Mouse (Mus musculus): ENCODE results near the gene Grb7. TPM values are rescaled to one million over a fixed set of nuclear protein-coding genes. Genes with fewer than 3 reads are reported as not detected.

The Grb7 gene
- polyA plus RNA-seq, 1 experiment, result not detected

- Histone ChIP-seq H3K4me3 (ENCODE audit: insufficient read depth, low read length) (no peak overlapping the region), H3K4me1 (ENCODE audit: control insufficient read depth, insufficient read depth, low read length) (no peaks in the 10 kb centered on the region), H3K27ac (ENCODE audit: insufficient read depth, low read depth, low read length) (no peak overlapping the region)
- TF ChIP-seq POLR2A (IDR thresholded peaks at IDR 0.05; ENCODE audit: borderline replicate concordance, low read depth, low read length), result no peak
- TF ChIP-seq CTCF (IDR thresholded peaks at IDR 0.05; ENCODE audit: low read depth, low read length), result no peak
These were observed 32.0 kb upstream of the Grb7 start for GRCm38 (mm10) chr11:98414162-98414561.

- no peak for TF ChIP-seq POLR2A (IDR thresholded peaks at IDR 0.05; ENCODE audit: borderline replicate concordance, low read depth, low read length)
- TF ChIP-seq CTCF (IDR thresholded peaks at IDR 0.05; ENCODE audit: low read depth, low read length), result no peak
- Histone ChIP-seq H3K4me3 (ENCODE audit: insufficient read depth, low read length) (no peak overlapping the region), H3K4me1 (ENCODE audit: control insufficient read depth, insufficient read depth, low read length) (no peaks in the 10 kb centered on the region), H3K27ac (ENCODE audit: insufficient read depth, low read depth, low read length) (no peak overlapping the region)
These were observed 29.1 kb upstream of the Grb7 start for GRCm38 (mm10) chr11:98417074-98417473.

- H3K4me3 ChIP-seq (ENCODE audit: insufficient read depth, low read length), result no peak overlapping the region
- H3K27ac ChIP-seq (ENCODE audit: insufficient read depth, low read depth, low read length), result no peak overlapping the region
- TF ChIP-seq POLR2A (IDR thresholded peaks at IDR 0.05; ENCODE audit: borderline replicate concordance, low read depth, low read length) (no peak), CTCF (IDR thresholded peaks at IDR 0.05; ENCODE audit: low read depth, low read length) (no peak)
- H3K4me1 ChIP-seq (ENCODE audit: control insufficient read depth, insufficient read depth, low read length), result no peaks in the 10 kb centered on the region
These were observed 27.9 kb upstream of the Grb7 start for GRCm38 (mm10) chr11:98418273-98418672.

GRCm38 (mm10) chr11:98418939-98419547 is 27.2 kb upstream of the Grb7 start:
- H3K27ac ChIP-seq (ENCODE audit: insufficient read depth, low read depth, low read length), result no peak overlapping the region
- H3K4me1 ChIP-seq (ENCODE audit: control insufficient read depth, insufficient read depth, low read length), result no peaks in the 10 kb centered on the region
- H3K4me3 ChIP-seq (ENCODE audit: insufficient read depth, low read length), result no peak overlapping the region
- TF ChIP-seq CTCF (IDR thresholded peaks at IDR 0.05; ENCODE audit: low read depth, low read length), result no peak
- TF ChIP-seq POLR2A (IDR thresholded peaks at IDR 0.05; ENCODE audit: borderline replicate concordance, low read depth, low read length), result no peak

GRCm38 (mm10) chr11:98426592-98426991 is 19.6 kb upstream of the Grb7 start:
- Histone ChIP-seq H3K4me3 (ENCODE audit: insufficient read depth, low read length) (no peak overlapping the region), H3K4me1 (ENCODE audit: control insufficient read depth, insufficient read depth, low read length) (no peaks in the 10 kb centered on the region), H3K27ac (ENCODE audit: insufficient read depth, low read depth, low read length) (no peak overlapping the region)
- no peak for TF ChIP-seq POLR2A (IDR thresholded peaks at IDR 0.05; ENCODE audit: borderline replicate concordance, low read depth, low read length)
- no peak for TF ChIP-seq CTCF (IDR thresholded peaks at IDR 0.05; ENCODE audit: low read depth, low read length)

GRCm38 (mm10) chr11:98428436-98428835 is 17.8 kb upstream of the Grb7 start:
- Histone ChIP-seq H3K4me3 (ENCODE audit: insufficient read depth, low read length) (no peak overlapping the region), H3K27ac (ENCODE audit: insufficient read depth, low read depth, low read length) (no peak overlapping the region), H3K4me1 (ENCODE audit: control insufficient read depth, insufficient read depth, low read length) (no peaks in the 10 kb centered on the region)
- TF ChIP-seq CTCF (IDR thresholded peaks at IDR 0.05; ENCODE audit: low read depth, low read length), result no peak
- no peak for TF ChIP-seq POLR2A (IDR thresholded peaks at IDR 0.05; ENCODE audit: borderline replicate concordance, low read depth, low read length)

GRCm38 (mm10) chr11:98431743-98432502 is 14.3 kb upstream of the Grb7 start:
- Histone ChIP-seq H3K27ac (ENCODE audit: insufficient read depth, low read depth, low read length) (no peak overlapping the region), H3K4me1 (ENCODE audit: control insufficient read depth, insufficient read depth, low read length) (no peaks in the 10 kb centered on the region), H3K4me3 (ENCODE audit: insufficient read depth, low read length) (no peak overlapping the region)
- TF ChIP-seq CTCF (IDR thresholded peaks at IDR 0.05; ENCODE audit: low read depth, low read length) (no peak), POLR2A (IDR thresholded peaks at IDR 0.05; ENCODE audit: borderline replicate concordance, low read depth, low read length) (no peak)

GRCm38 (mm10) chr11:98435723-98436122 is 10.5 kb upstream of the Grb7 start:
- H3K27ac ChIP-seq (ENCODE audit: insufficient read depth, low read depth, low read length), result no peak overlapping the region
- H3K4me3 ChIP-seq (ENCODE audit: insufficient read depth, low read length), result no peak overlapping the region
- H3K4me1 ChIP-seq (ENCODE audit: control insufficient read depth, insufficient read depth, low read length), result no peaks in the 10 kb centered on the region
- TF ChIP-seq CTCF (IDR thresholded peaks at IDR 0.05; ENCODE audit: low read depth, low read length) (no peak), POLR2A (IDR thresholded peaks at IDR 0.05; ENCODE audit: borderline replicate concordance, low read depth, low read length) (no peak)

- no peak overlapping the region for H3K4me3 ChIP-seq (ENCODE audit: insufficient read depth, low read length)
- H3K27ac ChIP-seq (ENCODE audit: insufficient read depth, low read depth, low read length), result no peak overlapping the region
- no peaks in the 10 kb centered on the region for H3K4me1 ChIP-seq (ENCODE audit: control insufficient read depth, insufficient read depth, low read length)
- TF ChIP-seq CTCF (IDR thresholded peaks at IDR 0.05; ENCODE audit: low read depth, low read length), result no peak
- TF ChIP-seq POLR2A (IDR thresholded peaks at IDR 0.05; ENCODE audit: borderline replicate concordance, low read depth, low read length), result no peak
These were observed 8.8 kb upstream of the Grb7 start for GRCm38 (mm10) chr11:98437441-98437840.

All from bone marrow macrophage, adult 2 months (primary cell).